Mouse (Mus musculus) olfactory bulb, adult 2 months (tissue): ENCODE data around the gene Pgls. TPM values are rescaled to one million over a fixed set of nuclear protein-coding genes. Genes with fewer than 3 reads are reported as not detected.
A peak's percentile ranks its signal among the peaks of the same experiment; 100 is the strongest.

ENCODE experiments used
- H3K27ac ChIP-seq: fragments of 200-500 bp; 2 replicates; pipeline ENCODE4 v1.5.1; 2012; ENCODE audit warnings: low read depth, low read length; ENCODE audit not compliant: insufficient read depth
- H3K4me1 ChIP-seq: fragments of 200-500 bp; 2 replicates; pipeline ENCODE4 v1.6.1; 2012; ENCODE audit warnings: low read length; ENCODE audit not compliant: control insufficient read depth, insufficient read depth
- H3K4me3 ChIP-seq: fragments of 200-500 bp; 2 replicates; pipeline ENCODE4 v1.5.1; 2012; ENCODE audit warnings: mild to moderate bottlenecking, low read depth, low read length, moderate library complexity; ENCODE audit not compliant: insufficient read depth
- CTCF ChIP-seq: fragments of 200-500 bp; IDR thresholded peaks from 2 replicates; pipeline ENCODE4 v1.5.1; 2012; ENCODE audit warnings: low read depth, mild to moderate bottlenecking, low read length, moderate library complexity; ENCODE audit not compliant: insufficient read depth
- POLR2A ChIP-seq: fragments of 200-500 bp; IDR thresholded peaks from 2 replicates; pipeline ENCODE4 v1.6.1; 2012; ENCODE audit warnings: mild to moderate bottlenecking, low read depth, low read length, moderate library complexity; ENCODE audit not compliant: insufficient read depth
- WGBS: fragments of 180-500 bp; shearing (Covaris S2); methylation state at CpG from one replicate; pipeline ENCODE4 v1.1.7; 2018; 5-methylcytosine and 5-hydroxymethylcytosine counted together
- polyA plus RNA-seq: library from polyadenylated mRNA; stranded (reverse); fragments of >200 nt; gene quantifications from 2 replicates; pipeline ENCODE4 v1.2.4, GENCODE M21; 2012; ENCODE audit warnings: low replicate concordance; ENCODE audit not compliant: missing spikeins, insufficient read depth, insufficient read length

The Pgls gene
- polyA plus RNA-seq, 1 experiment, result not detected

GRCm38 (mm10) chr8:71627265-71628099 is 35.5 kb downstream of the Pgls start:
- 56% methylated on average over 9 of the region's 9 CpGs for WGBS
- Histone ChIP-seq H3K4me3 (no peak overlapping the region), H3K4me1 (peaks cover 24% of the 10 kb centered on the region), H3K27ac (no peak overlapping the region)
- TF ChIP-seq CTCF (no peak), POLR2A (no peak)

- 13% methylated on average over 16 of the region's 16 CpGs for WGBS
- H3K4me3 ChIP-seq, result peak overlapping the region; percentile 45
- H3K4me1 ChIP-seq, result peaks cover 24% of the 10 kb centered on the region
- no peak for TF ChIP-seq CTCF
- no peak for TF ChIP-seq POLR2A
- H3K27ac ChIP-seq, result no peak overlapping the region
Measured at GRCm38 (mm10) chr8:71628396-71629095, 36.6 kb downstream of the Pgls start.

GRCm38 (mm10) chr8:71629096-71629697 is 37.2 kb downstream of the Pgls start:
- no peak overlapping the region for H3K27ac ChIP-seq
- peak overlapping the region; percentile 45 for H3K4me3 ChIP-seq
- TF ChIP-seq POLR2A (0 out of 2 replicates have a peak, but pooled peaks have one; percentile 19), CTCF (peak; percentile 41; the same call in 1 of the 2 replicates)
- WGBS, result 1% methylated on average over 55 of the region's 55 CpGs
- peaks cover 28% of the 10 kb centered on the region for H3K4me1 ChIP-seq

- WGBS, result 13% methylated on average over 25 of the region's 25 CpGs
Measured at GRCm38 (mm10) chr8:71629781-71630212, 37.8 kb downstream of the Pgls start.

GRCm38 (mm10) chr8:71630761-71631160 is 38.8 kb downstream of the Pgls start:
- peaks cover 28% of the 10 kb centered on the region for H3K4me1 ChIP-seq
- no peak overlapping the region for H3K27ac ChIP-seq
- WGBS, result 90% methylated on average over 6 of the region's 6 CpGs
- no peak overlapping the region for H3K4me3 ChIP-seq
- TF ChIP-seq POLR2A (no peak), CTCF (no peak)

More at GRCm38 (mm10) chr8:71629781-71630212, 37.8 kb downstream of the Pgls start:
- Histone ChIP-seq H3K4me1 (peaks cover 28% of the 10 kb centered on the region), H3K27ac (no peak overlapping the region), H3K4me3 (peak overlapping the region; percentile 45)
- TF ChIP-seq POLR2A (no peak), CTCF (no peak)

- 64% methylated on average over 2 of the region's 2 CpGs for WGBS
- Histone ChIP-seq H3K4me1 (peaks cover 28% of the 10 kb centered on the region), H3K4me3 (no peak overlapping the region), H3K27ac (no peak overlapping the region)
- no peak for TF ChIP-seq POLR2A
- TF ChIP-seq CTCF, result no peak
Measured at GRCm38 (mm10) chr8:71631897-71632296, 39.9 kb downstream of the Pgls start.

GRCm38 (mm10) chr8:71633164-71633563 is 41.2 kb downstream of the Pgls start:
- H3K4me3 ChIP-seq, result no peak overlapping the region
- no peak overlapping the region for H3K27ac ChIP-seq
- WGBS, result 29% methylated on average over 19 of the region's 22 CpGs
- peaks cover 22% of the 10 kb centered on the region for H3K4me1 ChIP-seq
- TF ChIP-seq POLR2A (no peak), CTCF (no peak)

GRCm38 (mm10) chr8:71633981-71634667 is 42.1 kb downstream of the Pgls start:
- Histone ChIP-seq H3K4me1 (peaks cover 17% of the 10 kb centered on the region), H3K4me3 (no peak overlapping the region), H3K27ac (no peak overlapping the region)
- WGBS, result 30% methylated on average over 26 of the region's 26 CpGs
- TF ChIP-seq CTCF, result no peak
- no peak for TF ChIP-seq POLR2A
